23 mouse cellular contexts compared by ENCODE assay signal in genomic region chr5:120473361-120473760, GRCm38 (mm10). TPM values are rescaled to one million over a fixed set of nuclear protein-coding genes. Genes with fewer than 3 reads are reported as not detected.
"Had no signal": no experiment of that assay in that cellular context is flagged by ENCODE, and none has a peak within 500 bp of the region (broad histone marks: within the 10 kb centered on the region; RNA-seq: fewer than 3 reads in every experiment).

No protein-coding gene starts in this region.

- DNase-seq: lung, adult 18-20 months; lung, embryonic 14.5 days; lung, postnatal 10 days; lung, postnatal 4 days; midbrain, embryonic 14.5 days; right cerebral cortex, postnatal 14 days; thymus, adult 2 months; thymus, postnatal 25 days; thymus, postnatal 4 days had no signal

- H3K9ac ChIP-seq: liver, embryonic 15.5 days; lung, embryonic 14.5 days; midbrain, embryonic 12.5 days; neural tube, embryonic 13.5 days; neural tube, embryonic 15.5 days; stomach, embryonic 15.5 days had no signal

- H3K27ac ChIP-seq: liver, embryonic 15.5 days; midbrain, embryonic 10.5 days; midbrain, embryonic 12.5 days; neural tube, embryonic 13.5 days; neural tube, embryonic 15.5 days; stomach, embryonic 15.5 days; stomach, postnatal 0 days had no signal

- H3K4me2 ChIP-seq: liver, embryonic 15.5 days; lung, embryonic 14.5 days; midbrain, embryonic 12.5 days; neural tube, embryonic 13.5 days; neural tube, embryonic 15.5 days; stomach, embryonic 15.5 days had no signal

- H3K36me3 ChIP-seq: liver, embryonic 15.5 days; midbrain, embryonic 10.5 days; midbrain, embryonic 12.5 days; neural tube, embryonic 13.5 days; neural tube, embryonic 15.5 days; stomach, embryonic 15.5 days had no signal

- H3K4me1 ChIP-seq: neural tube, embryonic 13.5 days; neural tube, embryonic 15.5 days; stomach, embryonic 15.5 days had no signal

- H3K9me3 ChIP-seq: liver, embryonic 15.5 days; midbrain, embryonic 10.5 days; midbrain, embryonic 12.5 days; neural tube, embryonic 13.5 days; neural tube, embryonic 15.5 days; stomach, embryonic 15.5 days had no signal

- H3K4me3 ChIP-seq: liver, embryonic 15.5 days; megakaryocyte, embryonic 14.5 days; midbrain, embryonic 10.5 days; midbrain, embryonic 12.5 days; myocyte; neural tube, embryonic 13.5 days; neural tube, embryonic 15.5 days; stomach, embryonic 15.5 days had no signal

- ATAC-seq: midbrain, embryonic 16.5 days had no signal

RNA-seq across cellular contexts. Expression of gene Sds, which starts 3.0 kb away (rescaled TPM):
- polyA plus RNA-seq: lung, embryonic 14.5 days; lung, embryonic 16.5 days; midbrain, embryonic 10.5 days; midbrain, embryonic 12.5 days; midbrain, embryonic 16.5 days; myocyte; neural tube, embryonic 11.5 days; neural tube, embryonic 13.5 days; neural tube, embryonic 15.5 days; spleen, adult 2 months; stomach, postnatal 0 days; urinary bladder, adult 2 months had no signal

RNA-seq across cellular contexts. Expression of gene Lhx5, which starts 41.9 kb away (rescaled TPM):
- polyA plus RNA-seq: liver, embryonic 15.5 days; lung, embryonic 14.5 days; lung, embryonic 16.5 days; myocyte; spleen, adult 2 months; urinary bladder, adult 2 months had no signal
